Mouse (Mus musculus) urinary bladder, postnatal 25 days (tissue): ENCODE data around the gene Maco1.
"Not testable (repeated sequence)": the region's sequence is repeated elsewhere in the genome, so short reads cannot be mapped to it uniquely, and the experiment has no call there.

Experiments used
- DNase-seq: peaks from one replicate; pipeline ENCODE4 v3.0.0; 2022; ENCODE audit warnings: low spot score

Gene Maco1

GRCm38 (mm10) chr4:134813406-134814228 lies 39.5 kb downstream of the Maco1 start:
- no peak for DNase-seq

GRCm38 (mm10) chr4:134804765-134805164 lies 48.4 kb downstream of the Maco1 start:
- peak; percentile 31 for DNase-seq

- no peak for DNase-seq
These were observed 50.4 kb downstream of the Maco1 start for GRCm38 (mm10) chr4:134802765-134803164.

- no peak for DNase-seq
These were observed 51.0 kb downstream of the Maco1 start for GRCm38 (mm10) chr4:134802155-134802554.

- no peak for DNase-seq
These were observed 52.5 kb downstream of the Maco1 start for GRCm38 (mm10) chr4:134800693-134801092.

- DNase-seq = no peak
These were observed 53.0 kb downstream of the Maco1 start for GRCm38 (mm10) chr4:134800098-134800497.

GRCm38 (mm10) chr4:134799272-134799671 lies 53.9 kb downstream of the Maco1 start:
- DNase-seq = peak; percentile 69

GRCm38 (mm10) chr4:134798861-134799260 lies 54.3 kb downstream of the Maco1 start:
- DNase-seq = no peak

GRCm38 (mm10) chr4:134797621-134798020 lies 55.5 kb downstream of the Maco1 start:
- no peak for DNase-seq

GRCm38 (mm10) chr4:134796581-134797361 lies 56.4 kb downstream of the Maco1 start:
- no peak for DNase-seq

GRCm38 (mm10) chr4:134795819-134796485 lies 57.2 kb downstream of the Maco1 start:
- DNase-seq = no peak

GRCm38 (mm10) chr4:134794959-134795358 lies 58.2 kb downstream of the Maco1 start:
- not testable (repeated sequence) for DNase-seq

GRCm38 (mm10) chr4:134793213-134793956 lies 59.8 kb downstream of the Maco1 start:
- DNase-seq = peak; percentile 65

- DNase-seq = no peak
These were observed 61.4 kb downstream of the Maco1 start for GRCm38 (mm10) chr4:134791731-134792130.

- DNase-seq = no peak
These were observed 66.2 kb downstream of the Maco1 start for GRCm38 (mm10) chr4:134786946-134787345.

GRCm38 (mm10) chr4:134784701-134785100 lies 68.4 kb downstream of the Maco1 start:
- no peak for DNase-seq

GRCm38 (mm10) chr4:134779136-134779934 lies 73.8 kb downstream of the Maco1 start:
- no peak for DNase-seq

- DNase-seq = no peak
These were observed 76.9 kb downstream of the Maco1 start for GRCm38 (mm10) chr4:134776246-134776645.

- DNase-seq = no peak
These were observed 77.8 kb downstream of the Maco1 start for GRCm38 (mm10) chr4:134775234-134775944.

- no peak for DNase-seq
These were observed 79.0 kb downstream of the Maco1 start for GRCm38 (mm10) chr4:134774126-134774525.
